Mouse (Mus musculus): ENCODE measurements around the gene Armcx1. TPM values are rescaled to one million over a fixed set of nuclear protein-coding genes. Genes with fewer than 3 reads are reported as not detected.

Armcx1 gene
- polyA plus RNA-seq (2012) = 1.2 and 1.8 TPM in 2 replicates

GRCm38 (mm10) chrX:134717752-134718308 is at the start of gene Armcx1:
TSS of gene Armcx1 (plus strand) at chrX:134717963.

GRCm38 (mm10) chrX:134686267-134686666 is 31.5 kb upstream of the Armcx1 start, which contains the start of gene Armcx4:
TSS of gene Armcx4 (plus strand) at chrX:134686519.

GRCm38 (mm10) chrX:134750764-134751592 is 33.2 kb downstream of the Armcx1 start, which contains the start of gene Armcx6:
TSS of gene Armcx6 (minus strand) at chrX:134751417.

GRCm38 (mm10) chrX:134756434-134757292 is 38.9 kb downstream of the Armcx1 start, which contains the start of gene Armcx3:
TSS of gene Armcx3 (plus strand) at chrX:134756595.

Other genes starting within 250 kb of the Armcx1 start
- not detected in 2 replicates for gene Taf7l, start 241.5 kb upstream of the Armcx1 start, polyA plus RNA-seq (2012)
- 5.2 and 6.5 TPM in 2 replicates for gene Timm8a1, start 176.1 kb upstream of the Armcx1 start, polyA plus RNA-seq (2012)
- 13.9 and 17.7 TPM in 2 replicates for gene Btk, start 134.4 kb upstream of the Armcx1 start, polyA plus RNA-seq (2012)
- 136 and 149 TPM in 2 replicates for gene Rpl36a, start 132.3 kb upstream of the Armcx1 start, polyA plus RNA-seq (2012)
- gene Gla, start 116.8 kb upstream of the Armcx1 start, polyA plus RNA-seq (2012) = 2.0 and 2.2 TPM in 2 replicates
- 20.1 and 24.0 TPM in 2 replicates for gene Hnrnph2, start 116.8 kb upstream of the Armcx1 start, polyA plus RNA-seq (2012)
- gene Armcx4, start 31.4 kb upstream of the Armcx1 start, polyA plus RNA-seq (2012) = 0.69 and 1.2 TPM in 2 replicates
- gene Armcx6, start 33.5 kb downstream of the Armcx1 start, polyA plus RNA-seq (2012) = 3.4 and 4.6 TPM in 2 replicates
- gene Armcx3, start 38.6 kb downstream of the Armcx1 start, polyA plus RNA-seq (2012) = 2.5 and 2.9 TPM in 2 replicates
- 12.0 and 17.5 TPM in 2 replicates for gene Armcx2, start 91.3 kb downstream of the Armcx1 start, polyA plus RNA-seq (2012)
- 0.04 TPM in 1 of 2 replicates, not detected in the other for gene Nxf2, start 246.8 kb downstream of the Armcx1 start, polyA plus RNA-seq (2012)